Mouse (Mus musculus) intestine, embryonic 14.5 days (tissue): ENCODE results near the gene Fgd4. TPM values are rescaled to one million over a fixed set of nuclear protein-coding genes. Genes with fewer than 3 reads are reported as not detected.
"Not testable (repeated sequence)": the region's sequence is repeated elsewhere in the genome, so short reads cannot be mapped to it uniquely, and the experiment has no call there.

Experiments
- ATAC-seq: fragments of 200-750 bp; cut with Nextera tagmentation; replicated peaks from 2 replicates; pipeline ENCODE4 v1.8.0; 2017; ENCODE audit warnings: low read depth, moderate number of reproducible peaks, moderate TSS enrichment, moderate library complexity; ENCODE audit not compliant: low FRiP score, low TSS enrichment
- DNase-seq: peaks from one replicate; pipeline ENCODE4 v3.0.0-alpha.2; 2018; ENCODE audit warnings: low spot score
- H3K27ac ChIP-seq: fragments of 300-500 bp; sonication (generic); 2 replicates; pipeline ENCODE4 v1.5.1; 2014; ENCODE audit warnings: low read depth, mild to moderate bottlenecking, control low read depth
- H3K27me3 ChIP-seq: fragments of 300-500 bp; sonication (generic); replicated peaks from 2 replicates; pipeline ENCODE4 v1.6.1; 2014; ENCODE audit warnings: low read length, control low read depth; ENCODE audit not compliant: control insufficient read depth, insufficient read depth
- H3K36me3 ChIP-seq: fragments of 300-500 bp; sonication (generic); 2 replicates; pipeline ENCODE4 v1.6.1; 2014; ENCODE audit warnings: low read length, control low read depth; ENCODE audit not compliant: control insufficient read depth, insufficient read depth
- H3K4me1 ChIP-seq: fragments of 300-500 bp; sonication (generic); replicated peaks from 2 replicates; pipeline ENCODE4 v1.6.1; 2014; ENCODE audit warnings: low read length, control low read depth, mixed read lengths; ENCODE audit not compliant: control insufficient read depth, insufficient read depth
- H3K4me2 ChIP-seq: fragments of 300-500 bp; sonication (generic); 2 replicates; pipeline ENCODE4 v1.6.1; 2014; ENCODE audit warnings: low read length
- H3K4me3 ChIP-seq: fragments of 300-500 bp; sonication (generic); 2 replicates; pipeline ENCODE4 v1.5.1; 2014; ENCODE audit warnings: low read depth, low read length, control low read depth, mixed read lengths
- H3K9ac ChIP-seq: fragments of 300-500 bp; sonication (generic); 2 replicates; pipeline ENCODE4 v1.6.1; 2014; ENCODE audit warnings: mild to moderate bottlenecking, low read length
- H3K9me3 ChIP-seq: fragments of 300-500 bp; sonication (generic); 2 replicates; pipeline ENCODE4 v1.6.1; 2016; ENCODE audit warnings: low read length, control low read depth; ENCODE audit not compliant: control insufficient read depth
- WGBS: fragments of 180-500 bp; shearing (Covaris S2); extraction: QIAGEN DNeasy Blood & Tissue Kit; methylation state at CpG from one replicate; pipeline ENCODE4 v1.1.7; 2014; 5-methylcytosine and 5-hydroxymethylcytosine counted together
- polyA plus RNA-seq: library from polyadenylated mRNA; unstranded; fragments of >200 nt; fragmentation: Nextera tagmentation; extraction: Ambion mirVana; gene quantifications from 2 replicates; pipeline ENCODE4 v1.2.1, GENCODE M21; 2014

The Fgd4 gene
- polyA plus RNA-seq, 1 experiment from 2014 or later, result 14.6 TPM

DNA sequence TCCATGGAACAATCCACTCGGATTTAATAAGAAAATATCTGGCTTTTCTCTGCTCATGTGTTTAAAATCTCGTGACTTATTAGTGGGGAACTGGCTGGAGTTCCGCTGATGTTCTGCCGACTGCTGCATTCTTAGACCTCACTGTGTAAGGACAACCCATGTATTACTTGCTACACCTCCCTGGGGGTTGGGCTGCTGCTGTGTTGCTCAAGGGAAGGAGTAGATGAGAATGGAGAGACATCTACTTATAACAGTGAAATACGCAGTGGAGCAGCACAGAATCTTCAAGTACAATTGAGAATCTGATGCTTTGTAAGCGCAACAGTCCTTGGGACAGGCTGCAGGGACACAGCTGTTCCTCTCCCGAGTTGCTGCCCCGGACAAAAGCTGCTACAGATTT, 73.1 kb downstream of the Fgd4 start:
- 30% methylated on average over 8 of the region's 8 CpGs for WGBS
- ATAC-seq (peak; percentile 73), DNase-seq (peak; percentile 58)
- H3K4me3 ChIP-seq, result peak overlapping the region; percentile 8; the same call in 1 of the 2 replicates
- H3K27ac ChIP-seq, result peak overlapping the region; percentile 75
- H3K9ac ChIP-seq, result peak overlapping the region; percentile 20
- no peaks in the 10 kb centered on the region for H3K9me3 ChIP-seq
- H3K27me3 ChIP-seq, result no peaks in the 10 kb centered on the region
- H3K4me1 ChIP-seq, result peaks cover 12% of the 10 kb centered on the region
- H3K36me3 ChIP-seq, result no peaks in the 10 kb centered on the region
- peak overlapping the region; percentile 29 for H3K4me2 ChIP-seq

GRCm38 (mm10) chr16:16526741-16527105, 73.6 kb downstream of the Fgd4 start:
- ATAC-seq, result no peak

DNA sequence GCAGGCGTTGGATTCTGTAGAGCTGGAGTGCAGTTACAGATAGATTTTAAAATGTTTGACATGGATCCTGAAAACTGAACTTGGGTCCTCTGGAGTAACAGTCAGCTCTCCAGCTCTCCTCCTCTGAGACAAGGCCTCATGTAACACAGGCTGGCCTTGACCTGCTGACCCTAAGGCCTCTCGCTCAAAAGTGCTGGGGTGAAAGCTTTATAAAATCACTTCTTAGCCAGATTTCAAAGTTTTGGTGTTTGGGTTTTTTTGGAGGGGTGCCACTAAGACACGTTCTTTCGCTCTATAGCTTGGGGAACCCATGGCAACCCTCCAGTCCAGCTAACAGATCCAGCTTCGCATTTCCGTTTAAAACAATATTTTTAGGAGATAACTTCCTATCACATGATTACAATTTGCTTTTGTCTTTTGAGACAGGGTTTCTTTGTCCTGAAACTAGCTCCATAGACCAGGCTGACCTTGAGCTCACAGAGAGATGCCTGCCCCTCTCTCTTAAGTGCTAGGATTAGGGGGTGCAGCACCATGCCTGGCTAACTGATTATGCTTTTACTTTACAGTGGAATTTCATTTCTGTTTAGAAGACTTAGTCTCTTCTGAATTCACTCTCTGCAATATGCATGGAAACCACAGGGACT, 74.1 kb downstream of the Fgd4 start:
- H3K4me3 ChIP-seq, result peak overlapping the region; percentile 8; the same call in 1 of the 2 replicates
- no peak for DNase-seq
- no peak for ATAC-seq
- H3K9me3 ChIP-seq, result no peaks in the 10 kb centered on the region
- no peaks in the 10 kb centered on the region for H3K36me3 ChIP-seq
- H3K9ac ChIP-seq, result peak overlapping the region; percentile 20; the same call in 1 of the 2 replicates
- H3K27me3 ChIP-seq, result no peaks in the 10 kb centered on the region
- H3K4me2 ChIP-seq, result peak overlapping the region; percentile 29
- peaks cover 12% of the 10 kb centered on the region for H3K4me1 ChIP-seq
- H3K27ac ChIP-seq, result peak overlapping the region; percentile 75
- 64% methylated on average over 6 of the region's 6 CpGs for WGBS

More at GRCm38 (mm10) chr16:16526741-16527105, 73.6 kb downstream of the Fgd4 start:
- Histone ChIP-seq H3K36me3 (no peaks in the 10 kb centered on the region), H3K9ac (peak overlapping the region; percentile 20), H3K27me3 (no peaks in the 10 kb centered on the region), H3K4me1 (peaks cover 12% of the 10 kb centered on the region), H3K4me2 (peak overlapping the region; percentile 29), H3K27ac (peak overlapping the region; percentile 75), H3K9me3 (no peaks in the 10 kb centered on the region), H3K4me3 (peak overlapping the region; percentile 8; the same call in 1 of the 2 replicates)
- DNase-seq, result no peak
- 26% methylated on average over 6 of the region's 6 CpGs for WGBS

GRCm38 (mm10) chr16:16525266-16525904, 75.0 kb downstream of the Fgd4 start:
- ATAC-seq (no peak), DNase-seq (no peak)
- Histone ChIP-seq H3K36me3 (no peaks in the 10 kb centered on the region), H3K27ac (no peak overlapping the region), H3K9me3 (no peaks in the 10 kb centered on the region), H3K27me3 (no peaks in the 10 kb centered on the region), H3K9ac (no peak overlapping the region), H3K4me3 (no peak overlapping the region), H3K4me2 (no peak overlapping the region), H3K4me1 (peaks cover 12% of the 10 kb centered on the region)
- WGBS, result 70% methylated on average over 3 of the region's 3 CpGs

DNA sequence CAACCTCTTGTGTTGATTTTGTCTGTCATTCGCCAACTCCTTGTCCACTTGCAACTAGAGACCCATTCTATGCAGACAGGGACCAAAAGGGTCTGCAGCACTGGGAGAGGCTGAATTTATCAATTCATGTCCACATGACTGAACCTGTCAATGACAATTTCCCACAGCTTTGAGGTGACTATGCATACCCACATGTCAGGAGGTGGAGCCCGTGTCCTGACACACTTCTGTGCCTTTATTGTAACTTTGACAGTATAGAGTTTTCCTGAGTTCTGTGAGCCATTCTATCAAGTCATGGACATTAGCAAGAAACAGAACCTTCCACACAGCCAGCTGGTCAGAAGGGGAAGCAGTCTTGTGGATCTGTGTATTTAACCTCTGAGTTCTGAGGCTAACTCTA, 76.7 kb downstream of the Fgd4 start:
- Histone ChIP-seq H3K4me1 (peaks cover 12% of the 10 kb centered on the region), H3K27me3 (no peaks in the 10 kb centered on the region), H3K9ac (no peak overlapping the region), H3K27ac (no peak overlapping the region), H3K9me3 (no peaks in the 10 kb centered on the region), H3K36me3 (no peaks in the 10 kb centered on the region), H3K4me3 (no peak overlapping the region), H3K4me2 (no peak overlapping the region)
- ATAC-seq (no peak), DNase-seq (no peak)
- 79% methylated on average over 2 of the region's 2 CpGs for WGBS

- not testable (repeated sequence) for H3K9me3 ChIP-seq, H3K9ac ChIP-seq, DNase-seq, H3K27me3 ChIP-seq, H3K4me3 ChIP-seq, H3K36me3 ChIP-seq, ATAC-seq, H3K27ac ChIP-seq, H3K4me2 ChIP-seq
- WGBS, result 84% methylated on average over 2 of the region's 2 CpGs
- peaks cover 12% of the 10 kb centered on the region for H3K4me1 ChIP-seq
Observed at GRCm38 (mm10) chr16:16522869-16523268, 77.5 kb downstream of the Fgd4 start.

- peak; percentile 16; the same call in 1 of the 2 replicates for ATAC-seq
Observed at GRCm38 (mm10) chr16:16501491-16501890, 98.9 kb downstream of the Fgd4 start.

GRCm38 (mm10) chr16:16500926-16501325, 99.4 kb downstream of the Fgd4 start:
- Histone ChIP-seq H3K9ac (no peak overlapping the region), H3K36me3 (peaks cover 6% of the 10 kb centered on the region; the same call in 1 of the 2 replicates), H3K27me3 (no peaks in the 10 kb centered on the region), H3K9me3 (no peaks in the 10 kb centered on the region), H3K4me3 (no peak overlapping the region), H3K4me1 (no peaks in the 10 kb centered on the region), H3K4me2 (no peak overlapping the region), H3K27ac (no peak overlapping the region)
- 72% methylated on average over 2 of the region's 2 CpGs for WGBS
- peak; percentile 90 for ATAC-seq
- no peak for DNase-seq

More at GRCm38 (mm10) chr16:16501491-16501890, 98.9 kb downstream of the Fgd4 start:
- WGBS, result 83% methylated on average over 3 of the region's 3 CpGs
- H3K36me3 ChIP-seq, result peaks cover 6% of the 10 kb centered on the region; the same call in 1 of the 2 replicates
- no peak overlapping the region for H3K4me3 ChIP-seq
- H3K27ac ChIP-seq, result no peak overlapping the region
- H3K27me3 ChIP-seq, result no peaks in the 10 kb centered on the region
- no peak overlapping the region for H3K4me2 ChIP-seq
- no peak for DNase-seq
- H3K4me1 ChIP-seq, result peaks cover under 1% of the 10 kb centered on the region; the same call in 1 of the 2 replicates
- H3K9me3 ChIP-seq, result no peaks in the 10 kb centered on the region
- H3K9ac ChIP-seq, result no peak overlapping the region
